13 mouse cellular contexts compared by ENCODE assay signal in genomic region chr9:116620434-116620833, GRCm38 (mm10).
"Had no signal": no experiment of that assay in that cellular context is flagged by ENCODE, and none has a peak within 500 bp of the region (broad histone marks: within the 10 kb centered on the region; RNA-seq: fewer than 3 reads in every experiment).

No protein-coding gene starts in this region.

- H3K36me3 ChIP-seq: limb, embryonic 10.5 days; liver, embryonic 15.5 days; neural tube, embryonic 13.5 days had no signal

- H3K9ac ChIP-seq: liver, embryonic 15.5 days; neural tube, embryonic 13.5 days had no signal

- H3K4me1 ChIP-seq: limb, embryonic 10.5 days; liver, embryonic 15.5 days had no signal

- ATAC-seq: lung, postnatal 0 days had no signal

- H3K9me3 ChIP-seq: limb, embryonic 10.5 days; liver, embryonic 15.5 days; neural tube, embryonic 13.5 days had no signal

- H3K27me3 ChIP-seq: liver, embryonic 15.5 days; neural tube, embryonic 13.5 days had no signal

- H3K4me2 ChIP-seq: liver, embryonic 11.5 days; liver, embryonic 15.5 days; neural tube, embryonic 13.5 days had no signal

- H3K27ac ChIP-seq: limb, embryonic 10.5 days; liver, embryonic 15.5 days; neural tube, embryonic 13.5 days had no signal

- H3K4me3 ChIP-seq: limb, embryonic 10.5 days; liver, embryonic 15.5 days; neural tube, embryonic 13.5 days had no signal

- DNase-seq: kidney, adult 18-20 months; kidney, postnatal 10 days; kidney, postnatal 4 days; lung, adult 2 months; lung, postnatal 36 days; midbrain, embryonic 14.5 days; thymus, adult 18-20 months; thymus, postnatal 14 days had no signal
